In genomic region chr11:18878016-18878415, GRCm38 (mm10) we compare ENCODE assay signal across 8 mouse cellular contexts.
DNase-seq lines count a peak whose midpoint lies in the region; ATAC-seq and TF ChIP-seq lines count a peak whose summit lies in the region.

No protein-coding gene starts in this region.

- ATAC-seq in common myeloid progenitor, adult 5-6 weeks (replicated peaks; ENCODE audit: low read depth, poor library complexity, severe bottlenecking), result peak; percentile 23
- ATAC-seq in liver, embryonic 12.5 days, result no peak

- no peaks in the 10 kb centered on the region for H3K9me3 ChIP-seq in liver, embryonic 12.5 days (replicated peaks)

- H3K4me3 ChIP-seq in kidney, adult 2 months (ENCODE audit: insufficient read depth, low read depth, low read length), result peak overlapping the region; percentile 50
- H3K4me3 ChIP-seq in liver, embryonic 12.5 days, result peak overlapping the region; percentile 60
- peak overlapping the region; percentile 49 for H3K4me3 ChIP-seq in small intestine, adult 2 months (ENCODE audit: low read depth, low read length)

- H3K4me2 ChIP-seq in liver, embryonic 12.5 days, result peak overlapping the region; percentile 79

- H3K4me1 ChIP-seq in kidney, adult 2 months (ENCODE audit: control insufficient read depth, insufficient read depth, low read length), result 0 out of 2 replicates have a peak, but pooled peaks cover 2% of the 10 kb centered on the region
- peaks cover 36% of the 10 kb centered on the region for H3K4me1 ChIP-seq in liver, embryonic 12.5 days
- no peaks in the 10 kb centered on the region; the same call in 1 of the 2 replicates for H3K4me1 ChIP-seq in small intestine, adult 2 months (ENCODE audit: control insufficient read depth, insufficient read depth, insufficient read length, low read length)

- no peaks in the 10 kb centered on the region for H3K36me3 ChIP-seq in kidney, adult 2 months (ENCODE audit: control insufficient read depth, insufficient read depth, low read length)
- peaks cover 3% of the 10 kb centered on the region; the same call in 1 of the 2 replicates for H3K36me3 ChIP-seq in liver, embryonic 12.5 days
- H3K36me3 ChIP-seq in small intestine, adult 2 months (ENCODE audit: control insufficient read depth, insufficient read depth, low read length), result no peaks in the 10 kb centered on the region

- H3K27me3 ChIP-seq in kidney, adult 2 months (replicated peaks; ENCODE audit: control insufficient read depth, insufficient read depth, low read length), result peaks cover 6% of the 10 kb centered on the region; the same call in 1 of the 2 replicates
- peaks cover 48% of the 10 kb centered on the region for H3K27me3 ChIP-seq in liver, embryonic 12.5 days (replicated peaks)
- H3K27me3 ChIP-seq in small intestine, adult 2 months (ENCODE audit: control insufficient read depth, insufficient read depth, low read length), result peaks cover 37% of the 10 kb centered on the region

- WGBS in kidney, adult 2 months, result 2% methylated on average over 18 of the region's 18 CpGs
- WGBS in liver, embryonic 12.5 days (ENCODE audit: insufficient replicate concordance), result 0% methylated on average over 18 of the region's 18 CpGs
- 2% methylated on average over 18 of the region's 18 CpGs for WGBS in small intestine, adult 2 months

- peak; percentile 37 for DNase-seq in kidney, adult 2 months
- no peak for DNase-seq in kidney, adult 11 months
- DNase-seq in ES-CJ7 (ENCODE audit: low read depth, low spot score), result peak; percentile 49
- DNase-seq in heart, postnatal 4 days, result peak; percentile 41
- DNase-seq in urinary bladder, adult 18-20 months (ENCODE audit: low spot score in 2 of 2), result no peak

- no peak overlapping the region for H3K27ac ChIP-seq in kidney, adult 2 months (ENCODE audit: insufficient read depth, low read depth, low read length)
- H3K27ac ChIP-seq in liver, embryonic 12.5 days, result peak overlapping the region; percentile 78
- no peak overlapping the region; the same call in 1 of the 2 replicates for H3K27ac ChIP-seq in small intestine, adult 2 months (ENCODE audit: insufficient read depth, low read depth, low read length)

- no peak for TF ChIP-seq POLR2A in kidney, adult 2 months (IDR thresholded peaks at IDR 0.05; ENCODE audit: low read depth, low read length)
- no peak for TF ChIP-seq POLR2A in small intestine, adult 2 months (IDR thresholded peaks at IDR 0.05; ENCODE audit: low read depth, low read length)

- H3K9ac ChIP-seq in liver, embryonic 12.5 days, result peak overlapping the region; percentile 62

- TF ChIP-seq CTCF in kidney, adult 2 months (conservative IDR thresholded peaks at IDR 0.05; ENCODE audit: insufficient read depth, insufficient read length, low read depth, low read length), result no peak
- no peak for TF ChIP-seq CTCF in small intestine, adult 2 months (IDR thresholded peaks at IDR 0.05; ENCODE audit: extremely low read depth, insufficient read length, insufficient replicate concordance, low read depth, low read length)

Comparison
In these comparisons a context has a peak if more than half of its experiments do, and no peak if none do; other contexts are left out.
1. DNase-seq: peak in kidney, adult 2 months (single experiment), ES-CJ7 (single experiment) and heart, postnatal 4 days (single experiment); none in kidney, adult 11 months (single experiment) and urinary bladder, adult 18-20 months (0 of 2).
2. Peak in every context shown above with its lines, with median percentiles within 50 percentile points of each other: H3K4me3 ChIP-seq.